Mouse (Mus musculus) liver, adult 2 months (tissue): ENCODE results near the gene Gm17416.

ENCODE experiments used
- CTCF ChIP-seq: fragments of 200-500 bp; IDR thresholded peaks from 2 replicates; pipeline ENCODE4 v1.5.1; 2011; ENCODE audit warnings: low read depth, low read length, control low read depth
- POLR2A ChIP-seq: fragments of 200-500 bp; IDR thresholded peaks from 2 replicates; pipeline ENCODE4 v1.6.1; 2011; ENCODE audit warnings: low read length, control low read depth; ENCODE audit not compliant: insufficient read depth; ENCODE audit errors: extremely low read depth

DNA sequence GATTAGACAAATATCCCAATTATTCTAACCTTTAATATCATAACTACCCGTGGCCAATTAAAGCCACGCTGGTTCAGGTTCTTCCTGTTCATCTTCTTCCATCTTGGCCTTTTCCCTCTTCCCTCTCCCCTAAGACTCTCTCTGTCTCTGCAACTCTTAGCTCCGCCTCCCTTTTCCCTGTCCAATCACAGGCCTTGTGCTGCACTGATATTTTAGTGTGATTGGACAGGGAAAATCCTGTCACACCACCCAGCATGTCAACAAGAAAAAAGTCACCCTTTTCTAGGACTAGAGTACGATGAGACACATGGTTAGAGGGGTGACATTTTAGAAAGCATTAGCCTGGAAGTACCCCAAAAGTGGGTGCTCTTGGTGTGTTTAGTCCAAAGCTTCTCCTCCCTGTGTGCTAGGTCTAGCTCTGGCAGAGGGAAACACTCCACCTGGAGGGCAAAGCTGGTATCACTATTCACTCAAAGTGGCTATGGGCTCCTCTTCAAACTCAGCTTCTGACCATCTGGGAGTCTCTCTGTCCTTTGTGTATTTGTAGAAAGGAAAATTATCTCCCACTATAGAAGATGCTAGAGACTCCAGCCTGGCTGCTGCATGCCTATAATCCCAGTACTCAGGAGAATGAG, 17.9 kb downstream of the Gm17416 start:
- TF ChIP-seq POLR2A (no peak), CTCF (peak; percentile 50)
